Mouse (Mus musculus): ENCODE results near the gene Trip10. TPM values are rescaled to one million over a fixed set of nuclear protein-coding genes. Genes with fewer than 3 reads are reported as not detected.

The Trip10 gene
- polyA plus RNA-seq, 1 experiment, result 10.1 TPM

DNA sequence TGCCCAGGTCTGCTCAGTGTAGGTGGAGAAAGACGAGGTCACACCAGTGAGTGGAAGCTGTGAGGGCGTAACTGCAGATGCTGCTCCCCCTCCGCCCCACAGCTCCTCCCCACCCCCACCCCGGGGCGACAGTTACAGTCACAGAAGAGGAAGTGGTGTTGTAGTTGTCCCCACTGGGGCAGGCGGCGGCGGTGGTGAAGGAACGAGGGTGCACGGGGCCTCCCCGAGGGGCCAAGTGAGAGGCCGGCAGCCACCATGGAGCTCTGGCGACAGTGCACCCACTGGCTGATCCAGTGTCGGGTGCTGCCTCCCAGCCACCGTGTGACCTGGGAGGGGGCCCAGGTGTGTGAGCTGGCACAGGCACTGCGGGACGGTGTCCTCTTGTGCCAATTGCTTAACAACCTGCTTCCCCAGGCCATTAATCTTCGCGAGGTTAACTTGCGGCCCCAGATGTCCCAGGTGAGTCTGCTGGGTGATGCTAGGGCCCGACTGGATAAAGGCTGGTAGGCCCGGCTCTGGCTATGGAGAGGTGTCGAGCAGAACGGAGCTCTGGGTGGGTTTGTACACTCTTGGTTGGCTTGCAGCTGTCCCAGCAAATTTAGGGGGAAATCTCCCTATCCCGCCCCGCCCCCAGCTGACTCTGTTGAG, 29.8 kb downstream of the Trip10 start, which contains the start of gene Vav1:
Gene Vav1, plus strand, starts transcription at position 158 of the 648 bp plus-strand sequence.
- DNase-seq, result no peak
- no peak within 1 kb of the TSS for H3K27ac ChIP-seq (ENCODE audit: insufficient read depth, low read length)
- WGBS, result 71% methylated on average over 26 of the region's 26 CpGs
- no peaks in the 10 kb centered on the region for H3K4me1 ChIP-seq (ENCODE audit: control insufficient read depth, insufficient read depth, low read length)
- H3K27me3 ChIP-seq (ENCODE audit: control insufficient read depth, insufficient read depth, low read length), result no peaks in the 10 kb centered on the region
- TF ChIP-seq POLR2A (IDR thresholded peaks at IDR 0.05; ENCODE audit: borderline replicate concordance, insufficient read depth, low read length), result no peak
- no peak for TF ChIP-seq CTCF (IDR thresholded peaks at IDR 0.05; ENCODE audit: borderline replicate concordance, insufficient read depth, low read depth, low read length)
- no peak within 1 kb of the TSS for H3K4me3 ChIP-seq (replicated peaks; ENCODE audit: insufficient read depth, low read depth, low read length)

GRCm38 (mm10) chr17:57279591-57280224, 30.5 kb downstream of the Trip10 start:
- WGBS, result 57% methylated on average over 9 of the region's 9 CpGs
- Histone ChIP-seq H3K27me3 (ENCODE audit: control insufficient read depth, insufficient read depth, low read length) (no peaks in the 10 kb centered on the region), H3K4me3 (replicated peaks; ENCODE audit: insufficient read depth, low read depth, low read length) (no peak overlapping the region), H3K4me1 (ENCODE audit: control insufficient read depth, insufficient read depth, low read length) (no peaks in the 10 kb centered on the region), H3K27ac (ENCODE audit: insufficient read depth, low read length) (no peak overlapping the region)
- no peak for DNase-seq
- no peak for TF ChIP-seq POLR2A (IDR thresholded peaks at IDR 0.05; ENCODE audit: borderline replicate concordance, insufficient read depth, low read length)

- H3K4me3 ChIP-seq (replicated peaks; ENCODE audit: insufficient read depth, low read depth, low read length), result no peak overlapping the region
- TF ChIP-seq CTCF (IDR thresholded peaks at IDR 0.05; ENCODE audit: borderline replicate concordance, insufficient read depth, low read depth, low read length), result no peak
- H3K27me3 ChIP-seq (ENCODE audit: control insufficient read depth, insufficient read depth, low read length), result no peaks in the 10 kb centered on the region
- H3K27ac ChIP-seq (ENCODE audit: insufficient read depth, low read length), result no peak overlapping the region
- no peaks in the 10 kb centered on the region for H3K4me1 ChIP-seq (ENCODE audit: control insufficient read depth, insufficient read depth, low read length)
- WGBS, result 70% methylated on average over 3 of the region's 3 CpGs
- no peak for DNase-seq
Measured at GRCm38 (mm10) chr17:57280411-57280810, 31.2 kb downstream of the Trip10 start.

DNA sequence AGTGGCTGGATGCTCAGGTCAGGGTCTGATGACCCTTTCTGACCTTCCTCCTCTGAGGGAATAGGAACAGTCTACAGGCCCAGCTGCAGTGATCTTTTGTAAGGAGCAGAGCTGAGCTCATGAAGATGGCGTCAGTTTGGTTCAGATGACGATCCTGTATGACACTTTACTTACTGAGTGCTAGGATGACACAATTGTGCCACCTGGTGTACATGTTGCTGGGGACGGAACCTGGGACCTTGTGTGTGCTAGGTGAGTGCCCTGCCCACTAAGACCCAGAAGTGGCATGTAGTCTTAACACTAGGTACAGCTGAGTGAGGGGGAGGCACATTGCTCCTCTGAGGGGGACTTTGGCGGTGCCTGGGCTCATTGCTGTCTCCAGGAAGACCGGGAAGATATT, 34.7 kb downstream of the Trip10 start:
- DNase-seq, result no peak
- TF ChIP-seq POLR2A (IDR thresholded peaks at IDR 0.05; ENCODE audit: borderline replicate concordance, insufficient read depth, low read length), result no peak
- no peak for TF ChIP-seq CTCF (IDR thresholded peaks at IDR 0.05; ENCODE audit: borderline replicate concordance, insufficient read depth, low read depth, low read length)
- 68% methylated on average over 5 of the region's 5 CpGs for WGBS
- Histone ChIP-seq H3K4me3 (replicated peaks; ENCODE audit: insufficient read depth, low read depth, low read length) (no peak overlapping the region), H3K27me3 (ENCODE audit: control insufficient read depth, insufficient read depth, low read length) (no peaks in the 10 kb centered on the region), H3K27ac (ENCODE audit: insufficient read depth, low read length) (no peak overlapping the region), H3K4me1 (ENCODE audit: control insufficient read depth, insufficient read depth, low read length) (no peaks in the 10 kb centered on the region)

- WGBS, result 50% methylated on average over 2 of the region's 2 CpGs
- H3K4me1 ChIP-seq (ENCODE audit: control insufficient read depth, insufficient read depth, low read length), result no peaks in the 10 kb centered on the region
- TF ChIP-seq POLR2A (IDR thresholded peaks at IDR 0.05; ENCODE audit: borderline replicate concordance, insufficient read depth, low read length), result no peak
- no peak for TF ChIP-seq CTCF (IDR thresholded peaks at IDR 0.05; ENCODE audit: borderline replicate concordance, insufficient read depth, low read depth, low read length)
- DNase-seq, result no peak
- no peak overlapping the region for H3K27ac ChIP-seq (ENCODE audit: insufficient read depth, low read length)
- H3K27me3 ChIP-seq (ENCODE audit: control insufficient read depth, insufficient read depth, low read length), result no peaks in the 10 kb centered on the region
- no peak overlapping the region for H3K4me3 ChIP-seq (replicated peaks; ENCODE audit: insufficient read depth, low read depth, low read length)
Measured at GRCm38 (mm10) chr17:57285077-57285476, 35.8 kb downstream of the Trip10 start.

- H3K27ac ChIP-seq (ENCODE audit: insufficient read depth, low read length), result no peak overlapping the region
- H3K27me3 ChIP-seq (ENCODE audit: control insufficient read depth, insufficient read depth, low read length), result no peaks in the 10 kb centered on the region
- DNase-seq, result no peak
- TF ChIP-seq POLR2A (IDR thresholded peaks at IDR 0.05; ENCODE audit: borderline replicate concordance, insufficient read depth, low read length) (no peak), CTCF (IDR thresholded peaks at IDR 0.05; ENCODE audit: borderline replicate concordance, insufficient read depth, low read depth, low read length) (no peak)
- H3K4me1 ChIP-seq (ENCODE audit: control insufficient read depth, insufficient read depth, low read length), result no peaks in the 10 kb centered on the region
- no peak overlapping the region for H3K4me3 ChIP-seq (replicated peaks; ENCODE audit: insufficient read depth, low read depth, low read length)
- WGBS, result 78% methylated on average over 8 of the region's 8 CpGs
Measured at GRCm38 (mm10) chr17:57286718-57287355, 37.6 kb downstream of the Trip10 start.

DNA sequence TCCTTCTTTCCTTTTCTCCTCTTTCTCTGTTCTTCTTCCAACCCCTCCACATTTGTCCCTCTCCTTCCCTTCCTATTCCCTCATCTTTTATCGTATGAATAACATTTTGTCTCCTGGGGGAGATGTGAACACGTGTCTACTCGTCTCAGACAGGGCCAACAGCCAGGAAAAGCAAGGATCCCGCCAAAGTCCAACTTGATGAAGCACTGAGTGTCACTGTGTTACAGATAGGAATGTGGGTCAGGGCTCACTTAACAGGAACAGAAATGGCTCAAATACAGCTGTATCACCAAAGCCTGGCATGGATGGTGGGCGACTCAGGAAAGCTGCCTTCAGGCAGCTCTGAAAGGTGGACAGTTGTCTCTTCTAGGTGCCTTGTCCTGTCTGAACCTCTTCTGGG, 40.0 kb downstream of the Trip10 start:
- 40% methylated on average over 5 of the region's 5 CpGs for WGBS
- TF ChIP-seq POLR2A (IDR thresholded peaks at IDR 0.05; ENCODE audit: borderline replicate concordance, insufficient read depth, low read length) (no peak), CTCF (IDR thresholded peaks at IDR 0.05; ENCODE audit: borderline replicate concordance, insufficient read depth, low read depth, low read length) (no peak)
- Histone ChIP-seq H3K27me3 (ENCODE audit: control insufficient read depth, insufficient read depth, low read length) (no peaks in the 10 kb centered on the region), H3K4me3 (replicated peaks; ENCODE audit: insufficient read depth, low read depth, low read length) (no peak overlapping the region), H3K27ac (ENCODE audit: insufficient read depth, low read length) (no peak overlapping the region), H3K4me1 (ENCODE audit: control insufficient read depth, insufficient read depth, low read length) (no peaks in the 10 kb centered on the region)
- DNase-seq, result no peak

All from cerebellum, adult 2 months (tissue).